Mouse (Mus musculus) T-cell, adult 66 days (primary cell): ENCODE results near the gene Olfr292. TPM values are rescaled to one million over a fixed set of nuclear protein-coding genes. Genes with fewer than 3 reads are reported as not detected.

Source experiments
- total RNA-seq, 2 experiments: library from RNA; stranded (reverse); gene quantifications; 3 replicates in 1 of 2; 4 replicates in 1 of 2; pipeline ENCODE4 v1.2.4; 2023

The Olfr292 gene
- not detected for total RNA-seq

GRCm38 (mm10) chr7:86688030-86688429 is at the start of gene Olfr292:
Olfr292 (plus strand) TSS chr7:86688330.

GRCm38 (mm10) chr7:86648761-86649160 is 39.4 kb upstream of the Olfr292 start, which contains the start of gene Olfr293:
Olfr293 (plus strand) TSS chr7:86649061.

Other genes starting within 250 kb of the Olfr292 start
- gene Olfr299, start 228.4 kb upstream of the Olfr292 start, total RNA-seq = not detected
- not detected for gene Olfr298, start 195.8 kb upstream of the Olfr292 start, total RNA-seq
- gene Olfr297, start 168.4 kb upstream of the Olfr292 start, total RNA-seq = not detected
- gene Olfr295, start 104.5 kb upstream of the Olfr292 start, total RNA-seq = not detected
- gene Olfr294, start 71.7 kb upstream of the Olfr292 start, total RNA-seq = not detected
- gene Olfr293, start 39.3 kb upstream of the Olfr292 start, total RNA-seq = not detected
- gene Folh1, start 87.6 kb downstream of the Olfr292 start, total RNA-seq = not detected
- gene Vmn2r77, start 106.7 kb downstream of the Olfr292 start, total RNA-seq = not detected
- not detected for gene Vmn2r78, start 226.8 kb downstream of the Olfr292 start, total RNA-seq